Mouse (Mus musculus): Measurements from ENCODE around the gene Cdh3.

DNA sequence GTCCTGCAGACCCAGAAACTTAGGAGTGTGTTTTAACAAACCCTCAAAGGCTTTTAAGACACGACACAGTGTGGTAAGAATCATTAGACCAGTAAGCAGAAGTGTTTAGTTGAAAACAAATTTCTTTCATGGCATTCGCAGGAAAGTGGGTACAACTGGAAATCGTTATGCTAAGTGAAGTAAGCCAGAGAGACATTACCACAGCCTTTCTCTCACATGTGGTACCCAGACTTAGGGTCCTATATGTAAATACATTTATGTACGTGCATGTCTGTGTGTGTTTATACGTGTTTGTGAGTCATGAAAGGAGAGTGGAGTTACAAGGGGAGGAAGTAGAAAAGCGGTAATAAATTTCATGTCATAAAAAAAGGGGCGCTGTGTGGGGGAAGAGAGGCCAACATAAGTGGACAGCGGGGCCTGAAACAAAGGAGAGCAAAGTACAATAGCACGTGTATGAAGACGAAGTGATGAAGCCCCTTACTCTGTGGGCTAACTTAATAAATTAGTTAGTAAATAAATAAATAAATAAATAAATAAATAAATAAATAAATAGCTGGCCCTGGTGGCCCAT, 37.8 kb downstream of the Cdh3 start:
- TF ChIP-seq EP300 (IDR thresholded peaks at IDR 0.05; ENCODE audit: insufficient read depth, low read depth, low read length) = no peak
- no peak for TF ChIP-seq POLR2A (IDR thresholded peaks at IDR 0.05; ENCODE audit: insufficient read depth, low read length)
